Mouse (Mus musculus): ENCODE results near the gene Faap100. TPM values are rescaled to one million over a fixed set of nuclear protein-coding genes. Genes with fewer than 3 reads are reported as not detected.

Faap100 gene
- polyA plus RNA-seq, 1 experiment, result not detected

DNA sequence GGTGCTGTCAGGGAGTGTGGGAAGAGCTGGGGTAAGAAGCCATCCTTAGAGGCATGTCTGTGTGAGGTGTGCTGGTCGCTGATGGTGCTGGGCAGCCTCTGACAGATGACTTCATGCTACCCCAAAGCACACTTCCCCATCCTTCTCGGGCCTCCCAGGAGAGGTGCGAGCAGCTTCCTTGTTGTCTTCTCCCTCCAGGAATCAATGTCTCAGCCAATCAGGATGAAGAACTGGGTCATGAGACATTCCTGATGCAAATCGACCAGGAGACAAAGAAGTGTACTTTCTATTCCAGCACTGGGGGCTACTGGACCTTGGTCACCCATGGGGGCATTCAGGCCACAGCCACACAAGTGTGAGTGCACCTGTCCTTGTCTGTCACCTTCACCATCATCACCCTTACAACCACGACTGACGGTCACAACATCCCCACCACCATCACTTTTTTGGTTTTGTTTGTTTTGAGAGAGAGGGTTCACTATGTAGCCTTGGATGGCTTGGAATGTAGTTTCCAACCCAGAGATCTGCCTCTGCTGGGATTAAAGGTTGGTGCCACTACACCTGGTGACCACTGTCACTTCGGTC is 12.0 kb downstream of the Faap100 start:
- 40% methylated on average over 7 of the region's 7 CpGs for WGBS
- TF ChIP-seq POLR2A (IDR thresholded peaks at IDR 0.05; ENCODE audit: insufficient read depth, low read depth, low read length) (no peak), CTCF (IDR thresholded peaks at IDR 0.05; ENCODE audit: insufficient read depth, low read depth, low read length) (no peak)
- Histone ChIP-seq H3K4me3 (ENCODE audit: insufficient read depth, low read depth, low read length) (no peak overlapping the region), H3K27ac (ENCODE audit: insufficient read depth, low read depth, low read length) (no peak overlapping the region), H3K4me1 (ENCODE audit: control insufficient read depth, insufficient read depth, low read length) (peaks cover 8% of the 10 kb centered on the region)

DNA sequence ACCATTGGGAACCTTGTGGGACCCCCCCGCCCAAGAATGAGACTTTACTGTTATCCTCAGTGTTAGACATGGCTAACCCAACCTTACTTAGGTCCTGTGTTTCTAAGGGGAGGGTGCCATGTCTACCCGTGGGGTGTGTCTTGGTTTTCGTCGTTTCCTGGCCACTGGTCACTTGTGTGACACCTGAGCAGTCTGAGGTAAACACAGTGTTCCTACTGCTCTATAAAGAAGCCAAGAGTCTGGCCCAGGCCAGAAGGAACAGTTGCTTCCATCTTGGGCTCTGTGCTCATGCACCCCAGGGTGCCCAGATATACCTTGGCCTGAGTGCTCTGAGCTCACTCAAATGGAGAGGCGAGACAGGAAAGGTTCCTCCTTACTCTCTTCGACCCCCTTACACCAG is 15.7 kb downstream of the Faap100 start:
- Histone ChIP-seq H3K4me1 (ENCODE audit: control insufficient read depth, insufficient read depth, low read length) (peaks cover 25% of the 10 kb centered on the region), H3K4me3 (ENCODE audit: insufficient read depth, low read depth, low read length) (no peak overlapping the region), H3K27ac (ENCODE audit: insufficient read depth, low read depth, low read length) (no peak overlapping the region)
- TF ChIP-seq CTCF (IDR thresholded peaks at IDR 0.05; ENCODE audit: insufficient read depth, low read depth, low read length) (no peak), POLR2A (IDR thresholded peaks at IDR 0.05; ENCODE audit: insufficient read depth, low read depth, low read length) (no peak)
- WGBS, result 86% methylated on average over 6 of the region's 6 CpGs

DNA sequence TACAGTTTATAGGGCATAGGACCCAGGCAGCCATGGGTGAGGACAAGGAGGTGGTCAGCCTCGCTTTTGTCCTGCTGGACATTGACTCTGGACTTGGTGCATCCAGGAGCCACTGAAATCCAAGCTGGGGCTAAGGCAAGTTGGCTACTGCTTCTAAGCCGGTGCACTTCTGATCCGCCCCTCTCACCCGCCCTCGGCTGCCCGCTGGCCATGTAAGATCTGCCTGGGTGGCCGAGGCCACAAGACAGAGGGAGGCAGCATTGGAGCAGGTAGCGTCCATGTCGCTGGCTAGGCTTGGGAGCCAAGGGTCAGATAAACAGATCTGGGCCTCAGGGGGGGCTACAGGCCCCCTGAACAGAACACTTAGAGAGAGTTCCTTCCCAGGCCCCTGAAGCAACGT is 17.3 kb downstream of the Faap100 start, which contains the start of gene Fscn2:
TSS of gene Fscn2 (plus strand) at position 240 of the 400 bp plus-strand sequence.
- H3K4me1 ChIP-seq (ENCODE audit: control insufficient read depth, insufficient read depth, low read length), result peaks cover 30% of the 10 kb centered on the region
- 79% methylated on average over 10 of the region's 10 CpGs for WGBS
- H3K27ac ChIP-seq (ENCODE audit: insufficient read depth, low read depth, low read length), result no peak within 1 kb of the TSS
- H3K4me3 ChIP-seq (ENCODE audit: insufficient read depth, low read depth, low read length), result no peak within 1 kb of the TSS
- TF ChIP-seq POLR2A (IDR thresholded peaks at IDR 0.05; ENCODE audit: insufficient read depth, low read depth, low read length), result no peak
- no peak for TF ChIP-seq CTCF (IDR thresholded peaks at IDR 0.05; ENCODE audit: insufficient read depth, low read depth, low read length)

DNA sequence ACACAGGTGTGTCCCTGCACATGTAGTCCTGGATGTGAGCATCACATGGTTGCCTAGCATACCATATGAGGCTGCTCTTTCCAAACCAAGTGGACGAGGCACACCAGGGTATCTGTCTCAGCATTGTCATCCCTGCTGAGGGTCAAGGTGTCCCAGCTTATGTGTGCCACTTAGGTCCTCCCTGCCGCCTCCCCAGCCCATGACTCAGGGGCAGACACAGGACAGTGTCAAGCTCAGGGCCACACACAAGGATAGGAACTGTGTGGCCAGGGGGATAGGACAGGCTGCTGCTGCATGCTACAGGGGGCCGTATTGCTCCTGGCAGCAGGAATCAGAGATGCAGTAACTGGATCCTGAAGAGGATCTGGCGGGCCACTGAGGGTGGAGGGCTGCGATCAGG is 17.8 kb downstream of the Faap100 start:
- peaks cover 28% of the 10 kb centered on the region for H3K4me1 ChIP-seq (ENCODE audit: control insufficient read depth, insufficient read depth, low read length)
- 95% methylated on average over 5 of the region's 5 CpGs for WGBS
- H3K27ac ChIP-seq (ENCODE audit: insufficient read depth, low read depth, low read length), result no peak overlapping the region
- TF ChIP-seq CTCF (IDR thresholded peaks at IDR 0.05; ENCODE audit: insufficient read depth, low read depth, low read length) (no peak), POLR2A (IDR thresholded peaks at IDR 0.05; ENCODE audit: insufficient read depth, low read depth, low read length) (no peak)
- H3K4me3 ChIP-seq (ENCODE audit: insufficient read depth, low read depth, low read length), result no peak overlapping the region

DNA sequence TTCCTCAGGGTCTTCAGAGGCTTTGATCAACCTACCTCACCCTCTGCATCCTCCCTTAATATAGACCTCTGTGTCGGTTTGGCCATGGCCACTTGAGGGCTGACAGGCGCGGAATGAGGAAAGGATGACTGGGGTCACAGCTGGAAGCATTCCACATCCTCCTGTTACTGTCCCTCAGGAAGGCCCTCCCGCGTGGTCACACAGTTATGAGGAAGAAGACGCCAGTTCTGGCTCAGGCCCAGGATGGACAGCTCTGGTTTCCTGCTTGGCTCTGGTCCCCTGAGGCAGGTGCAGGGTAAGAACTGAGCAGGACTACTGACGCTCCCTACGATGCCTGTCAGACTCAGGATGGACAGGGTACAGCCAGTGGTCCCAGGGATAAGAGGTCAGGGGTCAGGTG is 18.5 kb downstream of the Faap100 start:
- no peak overlapping the region for H3K4me3 ChIP-seq (ENCODE audit: insufficient read depth, low read depth, low read length)
- 78% methylated on average over 8 of the region's 8 CpGs for WGBS
- H3K4me1 ChIP-seq (ENCODE audit: control insufficient read depth, insufficient read depth, low read length), result peaks cover 28% of the 10 kb centered on the region
- no peak for TF ChIP-seq CTCF (IDR thresholded peaks at IDR 0.05; ENCODE audit: insufficient read depth, low read depth, low read length)
- TF ChIP-seq POLR2A (IDR thresholded peaks at IDR 0.05; ENCODE audit: insufficient read depth, low read depth, low read length), result no peak
- no peak overlapping the region for H3K27ac ChIP-seq (ENCODE audit: insufficient read depth, low read depth, low read length)

DNA sequence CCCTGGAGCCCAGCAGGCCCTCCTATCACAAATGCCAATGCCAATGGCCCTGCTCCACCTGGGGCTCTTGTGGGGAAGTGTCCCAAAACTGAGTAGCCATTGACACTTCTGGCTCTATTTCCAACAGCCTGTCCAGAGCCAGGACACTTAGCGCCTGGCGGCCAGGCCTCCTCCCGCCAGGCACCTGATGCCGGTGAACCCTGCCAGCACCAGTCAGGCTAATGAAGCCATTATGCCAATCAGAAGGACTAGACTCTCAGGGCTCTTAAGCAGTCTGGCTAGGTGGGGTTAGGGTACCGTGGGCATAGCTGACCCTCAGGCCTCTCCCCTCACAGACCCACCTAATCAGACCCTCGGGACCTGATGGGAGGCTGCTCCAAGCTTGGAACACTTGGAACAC is 19.2 kb downstream of the Faap100 start:
- 51% methylated on average over 6 of the region's 6 CpGs for WGBS
- Histone ChIP-seq H3K27ac (ENCODE audit: insufficient read depth, low read depth, low read length) (no peak overlapping the region), H3K4me1 (ENCODE audit: control insufficient read depth, insufficient read depth, low read length) (peaks cover 28% of the 10 kb centered on the region), H3K4me3 (ENCODE audit: insufficient read depth, low read depth, low read length) (no peak overlapping the region)
- TF ChIP-seq POLR2A (IDR thresholded peaks at IDR 0.05; ENCODE audit: insufficient read depth, low read depth, low read length) (no peak), CTCF (IDR thresholded peaks at IDR 0.05; ENCODE audit: insufficient read depth, low read depth, low read length) (no peak)

DNA sequence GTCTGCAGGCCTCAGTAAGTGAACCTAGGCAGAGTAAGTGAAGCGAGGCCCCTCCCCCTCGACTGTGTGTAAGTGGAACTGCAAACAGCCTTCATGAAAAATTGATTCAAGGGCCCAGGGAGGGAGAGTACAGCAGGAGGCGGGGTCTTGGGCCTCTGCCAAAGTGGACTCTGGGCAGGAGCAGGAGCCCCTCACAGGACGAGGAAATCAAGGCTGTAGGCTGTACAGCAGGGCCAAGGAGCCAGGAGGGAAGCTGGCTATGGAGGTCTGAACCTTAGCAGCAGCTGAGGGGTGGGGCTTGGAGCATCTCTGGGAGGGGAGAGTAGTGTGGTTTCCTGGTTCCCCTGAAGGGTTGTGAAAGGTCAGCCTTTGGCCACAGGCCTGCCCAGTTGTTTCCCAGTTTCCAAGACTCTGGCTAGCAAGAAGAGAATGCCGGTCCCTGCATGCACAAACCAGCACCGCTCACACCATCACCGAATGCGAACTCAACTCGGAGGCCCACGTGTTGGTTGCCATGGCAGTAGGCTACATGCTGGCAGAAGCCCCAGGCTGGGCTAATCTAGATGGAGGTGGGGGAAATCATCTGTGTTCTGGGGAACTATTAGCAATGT is 20.7 kb downstream of the Faap100 start:
- 7% methylated on average over 10 of the region's 10 CpGs for WGBS
- no peak overlapping the region for H3K4me3 ChIP-seq (ENCODE audit: insufficient read depth, low read depth, low read length)
- no peak for TF ChIP-seq POLR2A (IDR thresholded peaks at IDR 0.05; ENCODE audit: insufficient read depth, low read depth, low read length)
- no peak for TF ChIP-seq CTCF (IDR thresholded peaks at IDR 0.05; ENCODE audit: insufficient read depth, low read depth, low read length)
- peak overlapping the region; percentile 78 for H3K27ac ChIP-seq (ENCODE audit: insufficient read depth, low read depth, low read length)
- H3K4me1 ChIP-seq (ENCODE audit: control insufficient read depth, insufficient read depth, low read length), result peaks cover 37% of the 10 kb centered on the region

DNA sequence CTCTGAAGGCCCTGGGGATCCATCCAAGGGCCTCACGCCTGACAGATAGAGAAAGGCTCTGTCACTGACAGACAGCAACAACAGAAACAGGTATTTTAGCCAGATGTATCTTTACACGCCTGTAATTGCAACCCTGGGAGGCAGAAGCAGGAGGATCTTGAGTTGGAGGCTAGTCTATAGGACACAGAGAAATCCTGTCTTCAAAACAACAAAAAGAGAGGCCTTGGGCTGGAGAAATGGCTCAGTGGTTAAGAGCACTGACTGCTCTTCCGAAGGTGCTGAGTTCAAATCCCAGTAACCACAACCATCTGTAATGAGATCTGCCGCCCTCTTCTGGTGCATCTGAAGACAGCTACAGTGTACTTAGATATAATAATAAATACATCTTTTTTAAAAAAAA is 21.7 kb downstream of the Faap100 start:
- Histone ChIP-seq H3K27ac (ENCODE audit: insufficient read depth, low read depth, low read length) (no peak overlapping the region), H3K4me1 (ENCODE audit: control insufficient read depth, insufficient read depth, low read length) (peaks cover 42% of the 10 kb centered on the region), H3K4me3 (ENCODE audit: insufficient read depth, low read depth, low read length) (no peak overlapping the region)
- TF ChIP-seq CTCF (IDR thresholded peaks at IDR 0.05; ENCODE audit: insufficient read depth, low read depth, low read length) (no peak), POLR2A (IDR thresholded peaks at IDR 0.05; ENCODE audit: insufficient read depth, low read depth, low read length) (no peak)
- WGBS, result 95% methylated on average over 4 of the region's 4 CpGs

DNA sequence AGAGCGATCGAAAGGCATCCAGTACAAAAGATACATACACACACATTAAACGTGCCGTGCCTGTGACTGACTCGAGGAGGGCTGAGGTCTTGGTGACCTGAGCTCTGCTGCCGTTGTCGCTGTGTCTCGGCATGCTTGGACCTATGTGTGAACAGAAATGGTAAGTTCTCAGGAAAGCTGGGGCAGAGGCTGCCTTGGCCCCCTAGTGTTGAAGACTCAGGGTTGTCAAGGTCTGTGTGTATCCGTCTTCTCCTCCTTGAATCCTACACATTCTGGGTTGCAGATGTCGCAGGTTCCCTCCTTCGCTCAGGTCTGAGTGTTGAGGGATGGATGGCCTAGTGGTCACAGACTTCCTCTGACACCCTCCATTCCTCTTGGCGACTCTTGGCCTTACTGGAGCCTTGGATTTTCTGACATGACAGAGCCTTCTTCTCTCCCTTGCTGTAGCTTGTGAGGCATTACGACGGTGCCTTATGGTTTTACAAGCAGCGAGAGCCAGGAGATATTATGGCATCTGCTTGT is 22.2 kb downstream of the Faap100 start:
- WGBS, result 85% methylated on average over 15 of the region's 15 CpGs
- TF ChIP-seq CTCF (IDR thresholded peaks at IDR 0.05; ENCODE audit: insufficient read depth, low read depth, low read length) (no peak), POLR2A (IDR thresholded peaks at IDR 0.05; ENCODE audit: insufficient read depth, low read depth, low read length) (no peak)
- peaks cover 42% of the 10 kb centered on the region for H3K4me1 ChIP-seq (ENCODE audit: control insufficient read depth, insufficient read depth, low read length)
- H3K4me3 ChIP-seq (ENCODE audit: insufficient read depth, low read depth, low read length), result no peak overlapping the region
- no peak overlapping the region for H3K27ac ChIP-seq (ENCODE audit: insufficient read depth, low read depth, low read length)

Data from olfactory bulb, adult 2 months (tissue).